Mouse (Mus musculus): ENCODE data around the gene Prr5.
"Not testable (repeated sequence)": the region's sequence is repeated elsewhere in the genome, so short reads cannot be mapped to it uniquely, and the experiment has no call there.

The Prr5 gene

DNA sequence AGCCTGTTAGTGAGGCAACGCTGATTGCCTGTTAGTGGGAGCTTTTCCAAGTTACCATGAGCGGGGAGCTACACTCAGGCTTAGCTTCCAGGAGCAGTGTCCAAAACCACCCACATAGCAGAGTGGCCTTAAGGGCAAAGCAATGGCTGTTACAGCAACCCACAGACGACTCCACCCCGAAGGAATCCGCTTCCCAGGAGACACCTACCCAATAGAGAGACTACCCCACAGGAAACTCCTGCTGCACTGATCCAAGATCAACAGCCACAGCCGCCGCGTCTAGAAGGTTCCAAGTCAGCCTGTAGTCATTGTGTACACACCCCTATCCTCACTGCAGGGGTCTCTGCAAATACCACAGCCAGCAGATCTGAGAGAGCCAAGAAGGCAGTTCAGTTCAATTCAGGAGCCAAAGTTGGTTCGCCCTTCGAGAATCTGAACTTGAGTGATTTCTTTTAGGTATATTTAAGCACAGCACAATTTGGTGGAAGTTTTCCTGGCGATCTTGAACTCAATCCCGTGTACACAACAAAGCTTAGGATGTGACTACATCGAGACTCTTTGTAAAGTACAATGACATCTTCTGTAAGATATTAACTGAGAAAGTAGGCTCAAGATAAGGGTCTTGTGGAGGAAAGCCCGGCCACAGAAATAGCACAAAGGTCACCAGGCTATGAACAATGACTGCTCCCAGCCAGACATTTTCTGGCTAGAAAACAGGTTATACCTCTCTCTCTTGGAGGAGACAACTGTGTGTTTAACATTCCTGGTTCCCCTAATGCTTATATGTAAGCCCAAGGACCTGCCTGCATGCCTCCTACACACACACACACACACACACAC lies 43.4 kb downstream of the Prr5 start:
- no peak for DNase-seq (ENCODE audit: low spot score in 2 of 2)

DNA sequence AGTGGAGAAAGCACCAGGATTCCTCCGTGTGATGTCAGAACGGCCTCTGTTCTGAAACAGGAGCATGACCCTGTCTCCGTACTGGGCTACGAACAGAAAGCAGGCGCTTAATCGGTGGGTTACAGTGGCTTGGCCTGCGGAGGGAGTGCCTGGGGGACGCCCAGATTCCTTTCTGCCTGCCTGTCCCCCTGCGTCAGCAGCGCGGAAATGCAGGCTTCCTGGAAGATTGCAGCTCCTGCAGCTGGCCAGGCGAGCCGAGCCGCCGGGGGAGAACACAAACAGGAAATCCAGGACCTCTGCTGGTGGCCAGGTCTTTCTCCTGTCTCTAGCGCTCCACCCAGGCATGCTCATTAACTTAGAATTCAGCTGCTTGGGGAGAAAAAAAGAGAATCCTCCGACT lies 45.3 kb downstream of the Prr5 start:
- no peak for DNase-seq (ENCODE audit: low spot score in 2 of 2)

DNA sequence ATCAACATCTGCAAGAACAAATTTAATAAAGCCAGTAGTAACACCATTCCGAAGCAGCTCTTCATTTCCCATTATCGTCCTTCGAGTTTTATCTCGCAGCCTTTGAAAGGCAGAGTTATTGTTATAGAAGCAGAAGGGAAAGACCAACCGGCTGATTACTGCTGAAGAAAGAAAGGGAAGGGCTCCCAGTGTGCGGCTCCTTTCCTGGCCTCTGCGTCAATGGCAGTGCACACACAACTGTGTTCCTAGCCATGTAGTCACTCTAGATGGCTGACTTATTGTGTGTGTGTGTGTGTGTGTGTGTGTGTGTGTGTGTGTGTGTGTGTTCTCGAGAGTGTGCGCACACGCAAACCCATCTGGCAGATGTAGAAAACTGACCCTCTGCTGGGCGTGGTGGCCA lies 45.7 kb downstream of the Prr5 start:
- no peak for DNase-seq (ENCODE audit: low spot score in 2 of 2)

DNA sequence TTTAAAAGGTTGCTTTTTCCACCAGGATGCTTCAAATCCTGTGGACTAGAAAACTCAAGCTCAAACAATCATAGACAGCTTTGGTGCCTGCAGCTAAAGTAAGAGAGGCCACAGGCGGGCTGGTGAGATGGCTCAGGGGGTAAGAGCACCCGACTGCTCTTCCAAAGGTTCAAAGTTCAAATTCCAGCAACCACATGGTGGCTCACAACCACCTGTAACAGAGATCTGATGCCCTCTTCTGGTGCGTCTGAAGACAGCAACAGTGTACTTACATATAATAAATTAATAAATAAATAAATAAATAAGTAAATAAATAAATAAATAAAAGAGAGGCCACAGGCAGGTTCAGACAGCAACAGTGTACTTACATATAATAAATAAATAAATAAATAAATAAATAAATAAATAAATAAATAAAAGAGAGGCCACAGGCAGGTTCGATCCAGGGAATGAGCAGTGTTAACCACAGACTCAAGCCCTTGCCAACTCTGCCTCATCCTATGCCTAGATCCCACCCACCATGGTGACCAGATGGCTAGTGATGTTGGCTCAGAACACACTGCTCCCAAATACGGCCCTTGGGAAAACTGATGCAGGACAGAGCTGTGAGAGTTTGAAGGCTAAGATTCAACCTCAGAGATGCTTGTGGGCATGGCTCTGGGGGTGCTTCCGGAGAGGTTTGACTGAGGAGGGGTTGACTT lies 48.3 kb downstream of the Prr5 start:
- not testable (repeated sequence) for DNase-seq (ENCODE audit: low spot score in 2 of 2)

DNA sequence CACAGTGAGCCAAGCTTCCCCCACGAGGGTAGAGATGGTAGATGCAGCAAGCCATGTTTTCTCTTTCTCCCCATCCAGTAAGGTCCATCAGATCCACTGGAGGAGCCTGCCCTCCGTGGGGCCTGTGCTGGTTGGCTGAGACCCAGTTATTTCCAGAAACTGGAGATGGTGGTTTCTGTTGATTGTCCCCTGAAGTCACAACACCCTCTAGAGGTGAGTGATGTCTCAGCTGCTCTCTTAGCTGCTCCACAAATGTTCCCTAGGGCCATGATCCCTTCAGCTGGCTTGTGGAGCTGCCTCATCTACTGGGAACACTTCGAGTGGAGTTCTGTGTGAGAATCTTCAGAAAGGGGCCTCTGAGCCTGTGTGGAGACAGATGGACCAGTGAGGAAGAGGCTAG lies 49.4 kb downstream of the Prr5 start:
- no peak for DNase-seq (ENCODE audit: low spot score in 2 of 2)

DNA sequence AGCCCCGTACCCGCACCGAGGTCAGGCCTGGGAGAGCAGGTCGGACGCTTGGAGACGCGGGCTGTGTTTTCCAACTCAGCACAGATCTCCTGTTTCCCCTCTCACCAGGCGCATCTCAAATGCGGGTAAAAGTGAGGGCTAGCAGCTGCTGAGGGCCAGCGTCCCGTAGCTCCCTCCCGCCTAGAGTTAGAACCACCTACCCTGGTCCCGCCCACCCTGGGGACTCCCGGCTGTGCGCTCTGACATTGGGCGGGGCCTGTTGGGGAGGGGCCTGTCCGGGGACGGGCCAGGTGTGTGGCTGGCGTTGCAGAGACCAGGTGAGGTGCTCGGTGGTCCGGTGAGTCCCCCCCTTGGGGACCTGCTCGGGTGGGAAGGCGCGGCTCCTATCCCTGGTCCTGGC lies 50.4 kb downstream of the Prr5 start, which contains the start of gene Arhgap8:
TSS of gene Arhgap8 (plus strand) at position 262 of the 400 bp plus-strand sequence.
- no peak for DNase-seq (ENCODE audit: low spot score in 2 of 2)

DNA sequence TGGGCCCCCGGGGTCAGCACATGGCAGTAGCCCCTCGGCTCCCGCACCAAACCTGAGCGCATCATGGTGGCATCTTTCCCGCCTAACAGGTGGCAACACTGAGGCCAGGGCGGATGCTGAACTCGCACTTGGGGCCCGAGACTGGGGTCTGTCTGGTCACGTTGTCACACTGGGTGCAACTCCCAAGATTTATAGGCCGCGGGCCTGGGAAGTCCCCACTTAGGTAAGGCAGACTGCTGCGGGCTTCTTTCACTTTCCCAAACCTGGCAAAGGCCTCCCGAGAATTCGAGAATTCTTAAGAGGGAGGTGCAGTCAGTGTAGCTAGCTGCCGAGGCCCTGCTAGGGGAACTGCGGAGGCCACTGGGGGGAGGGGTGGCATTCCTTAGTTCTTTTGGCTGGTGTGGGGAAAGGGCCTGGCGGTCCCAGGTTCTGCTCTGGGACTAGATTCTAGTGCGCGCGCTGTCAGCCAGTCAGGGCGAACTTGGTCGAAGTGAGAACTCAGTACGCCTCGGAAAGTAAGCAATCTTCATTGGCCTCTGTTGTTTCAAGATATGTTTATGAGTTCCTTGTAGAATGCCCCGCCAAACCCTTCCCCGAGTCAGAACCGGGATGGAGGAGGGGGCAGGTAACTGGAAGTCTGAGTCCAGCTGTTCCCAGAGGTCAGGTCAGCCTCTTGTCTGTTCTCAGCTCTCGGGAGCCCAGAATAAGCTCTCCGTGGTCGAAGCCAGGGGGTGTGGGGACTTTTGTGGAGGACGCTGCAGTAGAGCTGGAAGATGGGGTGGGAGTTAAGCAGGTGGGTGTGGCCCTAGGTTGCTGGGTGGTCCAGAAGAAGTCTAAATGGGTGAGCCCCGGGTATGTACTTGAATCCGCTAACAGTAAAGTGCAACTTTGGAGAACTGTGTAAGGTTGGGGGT lies 51.1 kb downstream of the Prr5 start:
- DNase-seq (ENCODE audit: low spot score in 2 of 2) = no peak

DNA sequence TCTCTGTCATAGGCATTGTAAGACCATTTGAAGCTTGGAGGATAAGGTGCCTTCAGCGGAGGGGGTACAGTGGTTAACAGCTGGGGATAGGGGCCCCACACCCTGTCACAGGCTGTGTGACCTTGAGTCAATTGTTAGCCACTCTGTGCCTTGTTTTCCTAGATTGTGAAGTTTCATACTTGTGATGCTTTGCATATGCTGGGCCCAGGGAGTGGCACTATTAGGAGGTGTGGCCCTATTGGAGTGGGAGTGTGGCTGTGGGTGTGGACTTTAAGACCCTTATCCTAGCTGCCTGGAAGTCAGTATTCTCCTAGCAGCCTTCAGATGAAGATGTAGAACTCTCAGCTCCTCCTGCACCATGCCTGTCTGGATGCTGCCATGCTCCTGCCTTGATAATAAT lies 54.2 kb downstream of the Prr5 start:
- DNase-seq (ENCODE audit: low spot score in 2 of 2) = not testable (repeated sequence)

DNA sequence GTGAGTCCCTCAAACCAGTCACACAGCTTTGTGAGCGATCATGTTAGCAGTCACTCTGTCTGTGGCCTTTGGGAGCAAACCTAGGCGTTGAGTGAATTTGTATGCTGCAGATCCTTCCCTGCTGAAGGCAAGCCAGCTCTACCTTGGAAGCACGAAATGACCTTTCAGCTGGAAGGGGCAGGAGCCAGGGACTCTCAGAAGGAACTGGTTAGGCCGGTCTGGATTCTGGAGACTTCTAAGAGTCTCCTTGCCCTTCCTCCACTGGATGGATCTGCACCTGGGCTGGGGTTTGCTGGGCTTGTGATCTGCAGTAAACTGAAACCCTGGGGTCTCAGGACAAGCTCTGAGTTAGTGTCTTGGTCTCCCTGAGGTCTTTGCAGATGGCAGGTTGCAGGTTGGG lies 54.8 kb downstream of the Prr5 start:
- DNase-seq (ENCODE audit: low spot score in 2 of 2) = no peak

DNA sequence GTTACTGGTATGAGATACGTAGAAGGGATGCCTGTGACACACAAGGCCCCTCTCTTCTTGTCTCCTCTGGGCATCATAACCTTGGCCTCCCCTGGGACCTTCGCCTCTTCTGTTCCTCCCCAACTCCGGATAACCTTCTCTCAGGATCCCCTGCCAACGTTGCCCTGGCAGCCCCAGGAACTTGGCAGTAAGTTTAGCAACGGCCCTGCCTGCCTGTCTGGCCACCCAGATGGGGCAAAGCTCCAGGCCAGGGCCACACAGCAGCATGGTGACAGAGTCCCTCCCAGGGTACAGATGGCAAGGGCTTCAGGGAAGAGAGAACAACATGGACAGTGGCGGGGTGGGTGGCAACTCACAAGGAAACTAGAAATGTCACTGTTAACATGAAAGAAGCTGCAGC lies 60.3 kb downstream of the Prr5 start:
- no peak for DNase-seq (ENCODE audit: low spot score in 2 of 2)

DNA sequence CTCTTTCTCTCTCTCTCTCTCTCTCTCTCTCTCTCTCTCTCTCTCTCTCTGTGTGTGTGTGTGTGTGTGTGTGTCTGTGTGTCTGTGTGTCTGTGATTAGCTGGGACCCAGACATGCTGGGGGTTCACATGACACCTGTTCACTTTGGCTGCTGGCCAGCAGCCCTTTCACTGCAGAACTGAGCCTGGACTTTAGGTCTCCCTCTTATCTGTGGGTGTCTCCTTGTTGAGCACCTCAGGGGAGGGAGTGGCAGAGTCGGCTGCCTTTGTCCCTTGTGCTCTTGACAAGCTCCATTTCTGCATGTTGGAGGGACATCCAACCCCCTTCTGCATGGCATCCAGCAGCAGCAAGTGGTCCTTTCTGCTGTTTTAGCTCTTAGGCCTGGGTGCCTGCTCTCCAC lies 61.5 kb downstream of the Prr5 start:
- no peak for DNase-seq (ENCODE audit: low spot score in 2 of 2)

DNA sequence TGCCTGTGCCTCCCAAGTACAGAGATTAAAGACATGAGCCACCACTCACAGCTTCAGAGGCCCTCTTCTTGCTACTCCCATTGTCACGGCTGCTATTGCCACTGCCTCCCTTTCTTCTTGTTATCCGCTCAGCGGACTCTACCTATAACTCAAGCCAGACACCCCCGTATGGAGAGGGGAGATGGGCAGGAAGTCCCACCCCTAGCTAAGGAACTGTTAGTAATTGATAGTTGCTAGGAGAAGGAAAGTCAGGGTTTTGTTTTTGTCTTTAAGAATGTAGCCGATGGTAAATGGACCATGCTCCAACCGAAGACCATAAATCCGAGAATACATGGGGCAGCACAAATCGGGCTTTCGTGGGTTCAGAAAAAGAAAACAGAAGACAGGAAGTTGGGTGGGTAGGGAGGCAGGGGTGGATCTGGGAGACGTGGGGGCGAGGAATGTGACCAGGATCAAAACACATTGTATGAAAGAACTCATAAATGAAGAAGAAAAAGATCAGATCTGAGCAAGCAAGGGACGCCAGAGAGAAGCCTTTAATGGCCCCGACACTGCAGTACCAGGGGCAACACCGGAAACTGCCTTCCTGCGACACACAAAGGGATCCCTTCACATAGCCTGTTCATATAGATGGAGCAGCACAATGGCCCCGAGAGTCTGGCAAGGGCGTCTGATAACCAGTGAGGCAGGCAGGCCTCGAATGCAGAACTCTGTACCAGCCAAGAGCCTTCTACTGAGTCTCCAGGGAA lies 62.4 kb downstream of the Prr5 start:
- no peak for DNase-seq (ENCODE audit: low spot score in 2 of 2)

DNA sequence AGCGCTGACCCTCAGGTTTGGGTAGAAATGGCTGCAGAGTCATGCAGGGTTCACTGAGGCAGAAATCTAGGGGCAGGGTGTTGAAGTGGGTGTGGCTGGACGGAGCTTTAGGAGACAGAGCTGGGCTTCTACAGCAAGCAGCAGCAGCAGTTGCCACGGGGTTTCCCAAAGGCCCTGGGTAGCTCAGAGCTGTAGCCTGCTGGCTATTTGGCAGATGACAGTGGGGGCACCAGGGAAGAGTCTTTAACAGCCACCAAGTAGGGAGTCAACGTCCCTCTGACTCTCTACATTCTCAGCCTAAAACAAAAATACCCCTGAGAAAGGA lies 63.0 kb downstream of the Prr5 start:
- no peak for DNase-seq (ENCODE audit: low spot score in 2 of 2)

DNA sequence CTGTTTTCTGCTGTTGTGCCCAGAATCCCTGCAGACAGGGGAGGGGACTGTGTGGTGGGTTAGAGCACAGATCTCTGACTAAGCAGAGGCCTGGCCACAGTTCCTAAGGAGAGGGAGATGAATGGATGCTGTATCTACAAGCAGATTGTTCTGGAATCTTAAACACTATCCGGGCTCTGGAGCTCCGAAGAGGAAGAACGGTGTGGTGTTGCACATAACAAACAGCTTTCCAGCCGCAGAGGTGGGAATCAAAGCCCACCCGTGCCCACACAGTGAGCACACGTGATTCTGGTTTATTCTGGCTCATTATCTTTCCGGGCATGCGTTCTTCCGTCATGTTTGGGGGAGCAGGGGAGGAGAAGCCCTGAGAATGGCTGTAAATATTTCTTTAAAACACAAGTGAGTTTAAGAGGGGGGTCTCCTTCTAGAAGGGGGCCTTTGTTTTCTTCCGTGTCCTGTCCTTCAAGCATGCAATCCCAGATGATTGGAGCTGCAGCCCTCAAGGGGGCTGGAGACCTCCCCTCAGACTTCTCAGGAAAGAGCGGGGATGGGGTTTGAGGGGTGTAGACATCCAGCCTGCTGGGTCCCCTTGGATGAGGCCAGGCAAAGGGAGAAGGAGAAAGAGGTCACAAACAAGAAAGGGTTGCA lies 67.0 kb downstream of the Prr5 start:
- no peak for DNase-seq (ENCODE audit: low spot score in 2 of 2)

DNA sequence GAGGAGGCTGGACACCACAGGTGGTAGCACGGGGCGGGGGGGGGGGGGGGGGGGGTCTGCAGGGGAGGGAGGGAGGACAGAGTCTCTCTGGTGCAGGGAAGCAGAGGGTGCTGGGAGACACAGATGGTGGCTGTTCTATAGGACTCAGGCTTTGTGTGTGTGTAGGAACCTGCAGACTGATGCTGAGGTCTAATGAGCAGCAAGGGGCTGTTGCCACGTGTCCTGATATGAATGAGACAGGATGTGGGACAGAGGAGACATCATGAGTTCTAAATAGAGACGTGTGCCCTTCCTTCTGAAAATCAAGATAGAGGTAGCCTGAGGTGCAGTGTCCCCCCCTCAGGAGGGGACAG lies 67.5 kb downstream of the Prr5 start:
- DNase-seq (ENCODE audit: low spot score in 2 of 2) = no peak

DNA sequence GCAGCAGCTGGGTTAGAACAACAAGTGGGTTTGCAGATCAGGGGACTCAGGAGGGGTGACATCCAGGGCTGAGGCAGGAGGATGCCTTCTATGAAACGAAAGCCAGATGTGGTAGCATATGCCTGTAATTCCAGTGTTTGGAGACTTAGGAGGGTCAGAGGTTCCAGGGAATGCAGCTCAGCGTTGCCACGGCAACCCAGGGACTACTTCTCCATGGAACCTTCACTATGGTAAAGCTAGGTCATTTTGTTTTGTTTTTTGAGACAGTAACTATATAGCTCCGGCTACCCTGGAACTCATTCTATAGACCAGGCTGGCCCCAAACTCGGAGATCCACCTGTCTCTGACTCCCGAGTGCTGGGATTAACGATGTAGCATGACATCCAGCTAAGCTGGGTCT lies 68.8 kb downstream of the Prr5 start:
- DNase-seq (ENCODE audit: low spot score in 2 of 2) = no peak

DNA sequence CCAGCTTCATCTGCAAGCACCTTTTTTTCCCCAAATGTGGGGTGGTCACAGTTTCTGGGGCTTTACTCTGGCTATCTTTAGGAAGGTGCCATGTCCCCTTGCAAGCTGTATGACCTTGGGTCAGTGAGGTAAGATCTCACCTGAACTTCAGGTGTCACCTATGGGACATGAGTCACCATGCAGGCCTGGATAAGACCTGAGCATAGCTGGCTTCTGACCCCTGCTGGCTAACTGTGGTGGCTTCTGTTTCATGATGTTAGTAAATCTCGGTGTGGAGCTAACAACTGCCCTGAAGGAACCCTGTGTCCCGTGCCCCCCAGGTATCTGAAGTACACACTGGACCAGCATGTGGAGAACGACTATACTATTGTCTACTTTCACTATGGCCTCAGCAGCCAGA lies 72.2 kb downstream of the Prr5 start:
- DNase-seq (ENCODE audit: low spot score in 2 of 2) = no peak

DNA sequence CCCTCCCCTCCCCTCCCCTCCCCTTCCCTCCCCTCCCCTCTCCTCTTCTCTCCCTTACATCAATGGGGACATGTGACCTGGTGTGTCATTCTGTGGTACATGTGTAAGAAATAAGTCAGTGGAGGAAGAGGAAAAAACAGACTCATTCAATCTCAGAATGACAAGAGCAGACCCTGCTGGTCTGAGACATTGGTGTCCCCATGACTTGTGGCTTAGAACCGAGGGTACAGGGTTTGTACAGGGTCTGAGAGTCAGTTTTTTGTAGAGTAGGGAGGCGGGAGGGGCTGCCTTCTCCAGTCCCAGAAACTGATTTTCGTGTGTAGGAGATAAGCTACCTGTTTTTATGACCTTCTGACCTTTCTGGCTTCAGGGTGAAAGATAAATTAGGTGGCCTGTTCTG lies 73.9 kb downstream of the Prr5 start:
- DNase-seq (ENCODE audit: low spot score in 2 of 2) = no peak

DNA sequence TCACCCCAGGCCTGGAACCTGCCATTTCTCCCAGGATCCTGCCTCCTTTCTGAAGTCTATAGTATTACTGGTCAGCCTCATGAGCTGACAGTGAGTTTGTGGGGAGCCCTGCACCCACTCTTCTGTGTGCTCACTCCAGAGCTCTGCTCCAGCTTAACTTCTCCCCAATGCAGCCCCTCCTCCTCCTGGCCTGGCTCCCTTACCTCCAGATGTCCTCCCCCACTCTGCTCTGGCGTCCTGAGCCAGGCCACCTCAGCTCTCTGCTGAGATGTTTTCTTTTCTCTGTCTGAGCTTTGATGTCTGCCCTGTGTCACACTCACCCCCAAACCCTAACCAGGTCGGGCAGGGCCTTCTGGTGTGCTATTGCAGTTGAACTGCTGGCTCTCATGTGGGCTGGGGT lies 74.9 kb downstream of the Prr5 start:
- no peak for DNase-seq (ENCODE audit: low spot score in 2 of 2)

DNA sequence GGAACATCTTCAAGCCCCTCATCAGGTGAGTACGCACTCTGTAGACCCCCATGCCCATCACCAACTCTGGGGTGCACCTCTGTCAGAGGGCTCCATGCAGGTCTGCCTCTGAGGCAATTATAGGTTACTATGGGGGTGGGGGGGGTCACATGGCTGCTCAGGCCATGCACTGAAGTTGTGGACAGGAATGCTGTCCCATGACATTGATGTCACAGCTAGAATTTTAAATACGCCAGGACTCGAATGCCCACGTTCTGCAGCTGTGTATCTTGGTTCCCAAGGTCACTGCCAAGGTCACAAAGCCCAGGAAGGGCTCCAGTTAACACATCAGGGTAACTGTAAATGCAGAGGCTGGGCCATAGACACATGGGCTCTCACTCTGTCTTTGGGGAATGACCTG lies 76.4 kb downstream of the Prr5 start:
- no peak for DNase-seq (ENCODE audit: low spot score in 2 of 2)

Measured in thymus, postnatal 10 days (tissue).